Mouse (Mus musculus) kidney, adult 2 months (tissue): ENCODE measurements at regions not wholly inside any gene's neighbourhood (a gene's known extent, or its start where the extent isn't known, plus 50 kb on each side); places are given as distances from the start of the nearest gene placed in this dataset.

ENCODE experiments used
- CTCF ChIP-seq: fragments of 200-500 bp; conservative IDR thresholded peaks from 2 replicates; pipeline ENCODE4 v1.5.1; 2011; ENCODE audit warnings: low read depth, mild to moderate bottlenecking, control low read depth, low read length, moderate library complexity, mixed read lengths; ENCODE audit not compliant: insufficient read depth, insufficient read length
- POLR2A ChIP-seq: fragments of 200-500 bp; IDR thresholded peaks from one replicate; pipeline ENCODE4 v1.6.1; 2011; ENCODE audit warnings: low read depth, low read length, control low read depth

- TF ChIP-seq CTCF: no peak
- TF ChIP-seq POLR2A: no peak
Measured at GRCm38 (mm10) chr19:14788630-14789029, 190.8 kb upstream of the Tle4 start.
